Mouse (Mus musculus): ENCODE data around the gene Acad8. TPM values are rescaled to one million over a fixed set of nuclear protein-coding genes. Genes with fewer than 3 reads are reported as not detected.

Acad8 gene
- total RNA-seq, 1 experiment from 2014 or later: 3.4 TPM

GRCm38 (mm10) chr9:26990181-26990580 lies 9.2 kb downstream of the Acad8 start:
- no peak for ATAC-seq (ENCODE audit: extremely low read depth, insufficient number of reproducible peaks, low FRiP score, poor library complexity, severe bottlenecking)

GRCm38 (mm10) chr9:26985668-26986277 lies 13.6 kb downstream of the Acad8 start:
- ATAC-seq (ENCODE audit: extremely low read depth, insufficient number of reproducible peaks, low FRiP score, poor library complexity, severe bottlenecking): no peak

- ATAC-seq (ENCODE audit: extremely low read depth, insufficient number of reproducible peaks, low FRiP score, poor library complexity, severe bottlenecking): no peak
Measured at GRCm38 (mm10) chr9:26985090-26985613, 14.2 kb downstream of the Acad8 start.

GRCm38 (mm10) chr9:26978776-26979175 lies 20.6 kb downstream of the Acad8 start:
- no peak for ATAC-seq (ENCODE audit: extremely low read depth, insufficient number of reproducible peaks, low FRiP score, poor library complexity, severe bottlenecking)

GRCm38 (mm10) chr9:26977754-26978153 lies 21.6 kb downstream of the Acad8 start:
- ATAC-seq (ENCODE audit: extremely low read depth, insufficient number of reproducible peaks, low FRiP score, poor library complexity, severe bottlenecking): no peak

GRCm38 (mm10) chr9:26947790-26948189 lies 51.6 kb downstream of the Acad8 start:
- no peak for ATAC-seq (ENCODE audit: extremely low read depth, insufficient number of reproducible peaks, low FRiP score, poor library complexity, severe bottlenecking)

- no peak for ATAC-seq (ENCODE audit: extremely low read depth, insufficient number of reproducible peaks, low FRiP score, poor library complexity, severe bottlenecking)
Measured at GRCm38 (mm10) chr9:26924146-26924545, 75.2 kb downstream of the Acad8 start.

Other genes starting within 250 kb of the Acad8 start
- gene Glb1l2, start 193.1 kb downstream of the Acad8 start, total RNA-seq (2017): not detected in 2 replicates
- gene Glb1l3, start 138.7 kb downstream of the Acad8 start, total RNA-seq (2017): not detected in 2 replicates
- not detected in 2 replicates for gene Gm1110, start 76.5 kb downstream of the Acad8 start, total RNA-seq (2017)
- gene Thyn1, start 144 bp upstream of the Acad8 start, total RNA-seq (2017): 8.5 and 9.0 TPM in 2 replicates
- gene Vps26b, start 30.5 kb upstream of the Acad8 start, total RNA-seq (2017): 27.7 and 30.5 TPM in 2 replicates
- 16.6 and 17.9 TPM in 2 replicates for gene Ncapd3, start 30.6 kb upstream of the Acad8 start, total RNA-seq (2017)
- gene Jam3, start 155.9 kb upstream of the Acad8 start, total RNA-seq (2017): 1.1 and 2.0 TPM in 2 replicates

Measured in neutrophil, adult 5-6 weeks (primary cell).